ENCODE assay signal across 18 mouse cellular contexts in the genomic region with DNA sequence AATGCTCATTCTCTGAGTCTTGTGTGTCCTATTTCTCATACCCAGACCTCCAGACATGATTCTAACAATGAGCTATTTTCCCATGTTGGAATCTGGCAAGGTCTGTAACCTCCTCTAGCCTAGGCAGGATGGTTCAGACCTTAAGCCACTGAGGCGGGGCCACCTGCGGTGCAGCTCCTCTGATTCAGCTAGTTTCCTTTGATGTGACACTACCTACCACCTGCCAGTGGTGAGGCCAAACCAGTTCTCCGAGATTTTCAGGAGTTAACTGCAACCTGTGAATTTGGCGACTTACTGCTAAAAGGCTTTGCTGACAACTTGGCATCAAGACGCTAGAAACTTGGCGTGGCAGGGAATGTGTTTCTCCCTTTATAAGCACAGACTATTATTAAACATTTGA.
DNase-seq lines count a peak whose midpoint lies in the region; ATAC-seq and TF ChIP-seq lines count a peak whose summit lies in the region.
"Had no signal": no experiment of that assay in that cellular context is flagged by ENCODE, and none has a peak within 500 bp of the region (broad histone marks: within the 10 kb centered on the region; RNA-seq: fewer than 3 reads in every experiment).

No protein-coding gene starts in this region.

- peaks cover 22% of the 10 kb centered on the region for H3K36me3 ChIP-seq in E14TG2a.4 (ENCODE audit: insufficient read depth, low read length)
- no peaks in the 10 kb centered on the region for H3K36me3 ChIP-seq in embryonic facial prominence, embryonic 15.5 days
- H3K36me3 ChIP-seq in stomach, embryonic 14.5 days (ENCODE audit: control insufficient read depth, insufficient read depth, low read length) = no peaks in the 10 kb centered on the region
- H3K36me3 ChIP-seq: forebrain, embryonic 12.5 days; heart, embryonic 13.5 days; midbrain, embryonic 10.5 days had no signal

- peaks cover 9% of the 10 kb centered on the region for H3K4me1 ChIP-seq in E14TG2a.4 (replicated peaks; ENCODE audit: low read depth, low read length)
- H3K4me1 ChIP-seq in embryonic facial prominence, embryonic 15.5 days = no peaks in the 10 kb centered on the region
- no peaks in the 10 kb centered on the region for H3K4me1 ChIP-seq in stomach, embryonic 14.5 days (ENCODE audit: control insufficient read depth, insufficient read depth, low read length)
- H3K4me1 ChIP-seq: forebrain, embryonic 12.5 days; midbrain, embryonic 10.5 days had no signal

- DNase-seq in embryo, embryonic 10.5 days (ENCODE audit: low spot score) = peak; percentile 1
- DNase-seq in gastrocnemius, adult 2 months = no peak
- DNase-seq in thymus, postnatal 36 days = no peak
- no peak for DNase-seq in gastrocnemius, postnatal 25 days
- DNase-seq: adrenal gland, postnatal 36 days; cerebellum, adult 8-10 months; kidney, adult 9 months; kidney, postnatal 4 days; lung, adult 18-20 months; lung, postnatal 4 days; thymus, adult 2 months had no signal

- 0 out of 2 replicates have a peak overlapping the region, but pooled peaks have one; percentile 10 for H3K4me3 ChIP-seq in E14TG2a.4 (replicated peaks; ENCODE audit: low read length)
- no peak overlapping the region for H3K4me3 ChIP-seq in embryonic facial prominence, embryonic 15.5 days (replicated peaks)
- H3K4me3 ChIP-seq in stomach, embryonic 14.5 days (ENCODE audit: low read depth, low read length) = no peak overlapping the region
- no peak overlapping the region for H3K4me3 ChIP-seq in gastrocnemius, adult 2 months
- H3K4me3 ChIP-seq: forebrain, embryonic 12.5 days; heart, embryonic 13.5 days; midbrain, embryonic 10.5 days had no signal

- no peak overlapping the region for H3K4me2 ChIP-seq in embryonic facial prominence, embryonic 15.5 days (replicated peaks)
- H3K4me2 ChIP-seq in stomach, embryonic 14.5 days (replicated peaks; ENCODE audit: low read depth, low read length) = no peak overlapping the region
- H3K4me2 ChIP-seq: forebrain, embryonic 12.5 days; heart, embryonic 13.5 days had no signal

- no peak overlapping the region for H3K9ac ChIP-seq in embryonic facial prominence, embryonic 15.5 days
- no peak overlapping the region for H3K9ac ChIP-seq in stomach, embryonic 14.5 days (replicated peaks; ENCODE audit: low read depth, low read length)
- H3K9ac ChIP-seq: forebrain, embryonic 12.5 days; heart, embryonic 13.5 days had no signal

- no peaks in the 10 kb centered on the region for H3K27me3 ChIP-seq in E14TG2a.4 (ENCODE audit: insufficient read depth, low read length)
- no peaks in the 10 kb centered on the region for H3K27me3 ChIP-seq in embryonic facial prominence, embryonic 15.5 days
- no peaks in the 10 kb centered on the region for H3K27me3 ChIP-seq in stomach, embryonic 14.5 days (ENCODE audit: control insufficient read depth, insufficient read depth, low read length)
- H3K27me3 ChIP-seq: CH12.LX; forebrain, embryonic 12.5 days; heart, embryonic 13.5 days had no signal

- peaks cover 60% of the 10 kb centered on the region for H3K9me3 ChIP-seq in E14TG2a.4 (ENCODE audit: low read length)
- no peaks in the 10 kb centered on the region for H3K9me3 ChIP-seq in embryonic facial prominence, embryonic 15.5 days (replicated peaks)
- no peaks in the 10 kb centered on the region for H3K9me3 ChIP-seq in stomach, embryonic 14.5 days (ENCODE audit: control insufficient read depth, low read depth, low read length)
- H3K9me3 ChIP-seq: forebrain, embryonic 12.5 days; heart, embryonic 13.5 days; midbrain, embryonic 10.5 days had no signal

- 49% methylated on average over 6 of the region's 6 CpGs for WGBS in embryonic facial prominence, embryonic 15.5 days
- 50% methylated on average over 6 of the region's 6 CpGs for WGBS in stomach, embryonic 14.5 days

- intact Hi-C loops in gastrocnemius, adult 2 months (cut with DNase I) = no loop called here

- peak overlapping the region; percentile 44; the same call in 1 of the 2 replicates for H3K27ac ChIP-seq in embryonic facial prominence, embryonic 15.5 days (replicated peaks)
- peak overlapping the region; percentile 52; the same call in 1 of the 2 replicates for H3K27ac ChIP-seq in stomach, embryonic 14.5 days (ENCODE audit: low read length)
- no peak overlapping the region for H3K27ac ChIP-seq in gastrocnemius, adult 2 months
- H3K27ac ChIP-seq: forebrain, embryonic 12.5 days; heart, embryonic 13.5 days; midbrain, embryonic 10.5 days had no signal

- ATAC-seq in embryonic facial prominence, embryonic 15.5 days (ENCODE audit: insufficient number of reproducible peaks, low FRiP score, low TSS enrichment, low read depth) = 0 out of 2 replicates have a peak, but pooled peaks have one; percentile 65
- ATAC-seq in stomach, embryonic 14.5 days (ENCODE audit: insufficient number of reproducible peaks, insufficient read depth, low FRiP score, low read depth) = peak; percentile 70

- no peak for TF ChIP-seq CTCF in E14TG2a.4 (conservative IDR thresholded peaks at IDR 0.05; ENCODE audit: low read length)
- TF ChIP-seq CTCF in gastrocnemius, adult 2 months (IDR thresholded peaks at IDR 0.05) = no peak
